Mouse (Mus musculus) stomach, postnatal 0 days (tissue): ENCODE results near the gene Ptpn14. TPM values are rescaled to one million over a fixed set of nuclear protein-coding genes. Genes with fewer than 3 reads are reported as not detected.

ENCODE experiments used
- ATAC-seq: fragments of 200-750 bp; cut with Nextera tagmentation; 2 replicates; pipeline ENCODE4 v1.8.0; 2017; ENCODE audit not compliant: low FRiP score, low TSS enrichment
- DNase-seq: peaks from one replicate; pipeline ENCODE4 v3.0.0-alpha.2; 2016; ENCODE audit warnings: low spot score
- H3K27ac ChIP-seq: fragments of 300-500 bp; sonication (generic); replicated peaks from 2 replicates; pipeline ENCODE4 v1.5.1; 2014; ENCODE audit warnings: mild to moderate bottlenecking, control low read depth
- H3K27me3 ChIP-seq: fragments of 300-500 bp; sonication (generic); 2 replicates; pipeline ENCODE4 v1.6.1; 2014; ENCODE audit warnings: low read length; ENCODE audit not compliant: control insufficient read depth, insufficient read depth
- H3K36me3 ChIP-seq: fragments of 300-500 bp; sonication (generic); 2 replicates; pipeline ENCODE4 v1.6.1; 2014; ENCODE audit warnings: low read length, mixed read lengths; ENCODE audit not compliant: control insufficient read depth, insufficient read depth
- H3K4me1 ChIP-seq: fragments of 300-500 bp; sonication (generic); replicated peaks from 2 replicates; pipeline ENCODE4 v1.6.1; 2014; ENCODE audit warnings: antibody characterized with exemption; ENCODE audit not compliant: control insufficient read depth, insufficient read depth
- H3K4me2 ChIP-seq: fragments of 300-500 bp; sonication (generic); replicated peaks from 2 replicates; pipeline ENCODE4 v1.6.1; 2014; ENCODE audit warnings: low read depth, mild to moderate bottlenecking, control low read depth, moderate library complexity
- H3K4me3 ChIP-seq: fragments of 300-500 bp; sonication (generic); 2 replicates; pipeline ENCODE4 v1.5.1; 2014; ENCODE audit warnings: low read depth, low read length, control low read depth
- H3K9ac ChIP-seq: fragments of 300-500 bp; sonication (generic); 2 replicates; pipeline ENCODE4 v1.6.1; 2014; ENCODE audit warnings: mild to moderate bottlenecking, low read length, control low read depth, mixed read lengths
- H3K9me3 ChIP-seq: fragments of 300-500 bp; sonication (generic); 2 replicates; pipeline ENCODE4 v1.6.1; 2016; ENCODE audit warnings: low read length; ENCODE audit not compliant: control insufficient read depth
- CTCF ChIP-seq: IDR thresholded peaks from 2 replicates; pipeline ENCODE4 v1.5.1; 2016; ENCODE audit warnings: antibody characterized with exemption, low read depth, mild to moderate bottlenecking, moderate library complexity
- EP300 ChIP-seq: optimal IDR thresholded peaks from 2 replicates; pipeline ENCODE3; 2016; ENCODE audit warnings: antibody characterized with exemption
- WGBS: fragments of 180-500 bp; shearing (Covaris S2); extraction: QIAGEN DNeasy Blood & Tissue Kit; methylation state at CpG from one replicate; pipeline ENCODE4 v1.1.7; 2014; 5-methylcytosine and 5-hydroxymethylcytosine counted together
- polyA plus RNA-seq: library from polyadenylated mRNA; unstranded; fragments of >200 nt; fragmentation: Nextera tagmentation; extraction: Ambion mirVana; gene quantifications from 2 replicates; pipeline ENCODE4 v1.2.1, GENCODE M21; 2015

Gene Ptpn14
- polyA plus RNA-seq, 1 experiment from 2014 or later = 4.5 TPM

DNA sequence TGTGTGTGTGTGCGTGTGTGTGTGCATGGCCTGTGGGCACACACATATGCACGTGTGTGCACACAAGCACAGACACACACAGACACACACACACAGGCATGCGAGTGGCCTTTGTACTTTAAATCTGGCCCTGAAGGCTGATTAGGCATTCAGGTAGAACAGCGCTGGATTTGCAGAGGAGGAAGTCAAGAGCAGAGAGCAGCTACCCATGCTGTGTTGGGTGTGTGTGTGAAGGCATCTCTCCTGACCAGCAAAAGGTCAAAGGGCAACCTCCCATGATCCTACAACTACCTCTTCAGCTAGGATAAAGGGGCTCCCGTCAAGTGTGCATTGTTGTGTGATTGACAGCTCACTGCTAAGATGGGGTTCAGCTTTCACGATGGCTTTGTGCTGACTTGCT is 61.5 kb downstream of the Ptpn14 start:
- H3K4me1 ChIP-seq = 0 out of 2 replicates have a peak, but pooled peaks cover 3% of the 10 kb centered on the region
- no peak overlapping the region for H3K4me2 ChIP-seq
- DNase-seq (no peak), ATAC-seq (peak; percentile 49; the same call in 1 of the 2 replicates)
- H3K4me3 ChIP-seq = no peak overlapping the region
- H3K9ac ChIP-seq = no peak overlapping the region
- H3K27me3 ChIP-seq = no peaks in the 10 kb centered on the region
- no peak overlapping the region for H3K27ac ChIP-seq
- no peaks in the 10 kb centered on the region for H3K9me3 ChIP-seq
- 59% methylated on average over 6 of the region's 6 CpGs for WGBS
- no peaks in the 10 kb centered on the region for H3K36me3 ChIP-seq
- TF ChIP-seq EP300 (no peak), CTCF (no peak)

GRCm38 (mm10) chr1:189790666-189791065 is 62.6 kb downstream of the Ptpn14 start:
- Histone ChIP-seq H3K4me3 (no peak overlapping the region), H3K9ac (no peak overlapping the region), H3K27ac (no peak overlapping the region), H3K9me3 (no peaks in the 10 kb centered on the region), H3K4me2 (no peak overlapping the region), H3K4me1 (0 out of 2 replicates have a peak, but pooled peaks cover 3% of the 10 kb centered on the region), H3K27me3 (no peaks in the 10 kb centered on the region), H3K36me3 (no peaks in the 10 kb centered on the region)
- TF ChIP-seq EP300 (no peak), CTCF (no peak)
- ATAC-seq (no peak), DNase-seq (no peak)
- 54% methylated on average over 7 of the region's 7 CpGs for WGBS

GRCm38 (mm10) chr1:189791534-189792217 is 63.6 kb downstream of the Ptpn14 start:
- no peak for ATAC-seq
- 77% methylated on average over 10 of the region's 10 CpGs for WGBS
- DNase-seq = no peak
- Histone ChIP-seq H3K27ac (no peak overlapping the region), H3K9me3 (no peaks in the 10 kb centered on the region), H3K4me2 (no peak overlapping the region), H3K27me3 (no peaks in the 10 kb centered on the region), H3K36me3 (no peaks in the 10 kb centered on the region), H3K9ac (no peak overlapping the region), H3K4me1 (0 out of 2 replicates have a peak, but pooled peaks cover 2% of the 10 kb centered on the region), H3K4me3 (no peak overlapping the region)
- TF ChIP-seq EP300 = no peak
- no peak for TF ChIP-seq CTCF

DNA sequence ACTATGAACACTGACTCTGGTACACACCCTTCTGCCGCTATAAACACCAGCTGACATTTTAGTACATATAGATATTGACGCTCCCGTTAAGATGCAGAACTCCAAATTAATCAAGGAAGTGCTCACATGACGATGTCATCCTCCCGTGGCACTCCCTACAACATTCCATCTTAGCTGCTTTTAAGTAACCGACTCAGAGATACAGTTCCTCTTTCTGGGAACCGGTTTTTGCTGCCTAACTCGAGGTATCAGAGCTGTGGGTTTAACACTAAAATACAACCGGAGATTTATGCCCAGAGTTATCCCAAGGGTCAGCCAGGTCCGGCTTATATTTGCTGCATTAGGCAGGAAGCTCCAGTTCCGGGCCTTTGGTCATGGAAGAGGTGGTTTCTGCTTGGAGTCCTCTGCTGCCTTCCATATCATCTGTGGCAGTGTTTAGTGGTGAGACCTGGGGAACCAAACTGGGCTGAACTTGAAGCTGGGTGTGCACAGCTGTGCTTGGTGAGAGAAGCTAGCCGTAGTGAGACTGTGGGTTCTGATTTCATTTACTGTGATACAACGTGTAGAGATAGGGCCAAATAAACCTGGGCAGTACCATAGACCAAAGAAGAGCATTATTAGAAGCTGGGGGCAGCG is 64.6 kb downstream of the Ptpn14 start:
- H3K4me3 ChIP-seq = no peak overlapping the region
- no peaks in the 10 kb centered on the region for H3K36me3 ChIP-seq
- DNase-seq (no peak), ATAC-seq (no peak)
- TF ChIP-seq EP300 = no peak
- no peak overlapping the region for H3K9ac ChIP-seq
- H3K9me3 ChIP-seq = no peaks in the 10 kb centered on the region
- 0 out of 2 replicates have a peak overlapping the region, but pooled peaks have one; percentile 4 for H3K27ac ChIP-seq
- WGBS = 45% methylated on average over 14 of the region's 14 CpGs
- no peaks in the 10 kb centered on the region for H3K27me3 ChIP-seq
- no peaks in the 10 kb centered on the region for H3K4me1 ChIP-seq
- no peak overlapping the region for H3K4me2 ChIP-seq

DNA sequence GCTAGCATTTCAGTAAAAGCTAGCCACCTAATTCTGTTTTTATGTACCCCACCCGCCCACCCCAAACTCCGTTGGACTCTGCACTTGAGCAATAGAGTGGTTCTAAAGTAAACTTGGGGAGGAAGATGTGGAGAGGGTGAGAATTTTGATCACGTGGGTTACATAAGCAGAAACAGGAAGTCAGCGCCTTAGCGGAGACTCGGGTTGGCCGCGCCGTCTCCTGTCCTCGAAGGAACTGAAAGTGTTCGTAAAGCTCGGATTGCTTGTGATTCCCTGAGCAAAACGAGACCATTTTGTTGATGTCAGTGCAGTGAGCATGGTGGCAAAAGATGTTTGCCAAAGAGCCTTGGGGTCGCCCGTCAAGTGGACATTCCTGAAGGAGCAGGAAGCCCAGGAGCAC is 70.9 kb downstream of the Ptpn14 start:
- Histone ChIP-seq H3K9ac (no peak overlapping the region), H3K36me3 (peaks cover 3% of the 10 kb centered on the region; the same call in 1 of the 2 replicates), H3K27me3 (no peaks in the 10 kb centered on the region), H3K4me2 (no peak overlapping the region), H3K27ac (no peak overlapping the region), H3K9me3 (no peaks in the 10 kb centered on the region), H3K4me3 (no peak overlapping the region), H3K4me1 (no peaks in the 10 kb centered on the region; the same call in 1 of the 2 replicates)
- WGBS = 72% methylated on average over 15 of the region's 15 CpGs
- TF ChIP-seq CTCF = no peak
- TF ChIP-seq EP300 = no peak
- ATAC-seq = no peak
- DNase-seq = no peak
